Mouse (Mus musculus): ENCODE measurements around the gene Spink2. TPM values are rescaled to one million over a fixed set of nuclear protein-coding genes. Genes with fewer than 3 reads are reported as not detected.
"Not testable (repeated sequence)": the region's sequence is repeated elsewhere in the genome, so short reads cannot be mapped to it uniquely, and the experiment has no call there.

The Spink2 gene
- total RNA-seq, 2 experiments from 2014 or later, result not detected

- Histone ChIP-seq H3K27ac (no peak overlapping the region), H3K4me3 (no peak overlapping the region)
- no peak for DNase-seq (ENCODE audit: extremely low spot score in 1 of 2, low spot score in 2 of 2)
- intact Hi-C loops (cut with DNase I), result no loop called here
- no peak for TF ChIP-seq CTCF (IDR thresholded peaks at IDR 0.05)
Measured at GRCm38 (mm10) chr5:77237104-77237503, 25.8 kb upstream of the Spink2 start.

- DNase-seq (ENCODE audit: extremely low spot score in 1 of 2, low spot score in 2 of 2), result no peak
- no peak overlapping the region for H3K4me3 ChIP-seq
- TF ChIP-seq CTCF (IDR thresholded peaks at IDR 0.05), result no peak
- no peak overlapping the region for H3K27ac ChIP-seq
- intact Hi-C loops (cut with DNase I), result no loop called here
Measured at GRCm38 (mm10) chr5:77234921-77235320, 23.6 kb upstream of the Spink2 start.

GRCm38 (mm10) chr5:77231863-77232262 is 20.6 kb upstream of the Spink2 start:
- H3K4me3 ChIP-seq; DNase-seq (ENCODE audit: extremely low spot score in 1 of 2, low spot score in 2 of 2); intact Hi-C loops (cut with DNase I); H3K27ac ChIP-seq: not testable (repeated sequence)

DNA sequence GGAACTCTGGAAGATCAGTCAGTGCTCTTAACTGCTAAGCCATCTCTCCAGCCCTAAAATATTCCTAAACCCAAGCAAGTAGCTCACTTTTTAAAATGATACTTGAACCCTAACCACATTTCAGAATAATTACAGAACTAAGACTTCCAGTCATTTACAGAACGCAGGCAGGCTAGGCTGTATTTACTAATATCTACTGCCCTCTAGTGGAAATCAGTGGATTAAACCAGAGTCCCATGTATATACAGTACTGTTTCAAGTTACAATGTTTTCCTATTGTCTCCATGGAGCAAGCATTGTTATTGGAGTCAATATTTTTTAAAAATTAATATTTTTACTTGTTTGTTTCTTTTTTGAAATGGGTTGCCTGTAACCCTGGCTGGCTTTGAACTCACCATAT is 17.7 kb upstream of the Spink2 start:
- Histone ChIP-seq H3K27ac (no peak overlapping the region), H3K4me3 (no peak overlapping the region)
- no peak for DNase-seq (ENCODE audit: extremely low spot score in 1 of 2, low spot score in 2 of 2)
- peak; percentile 80 for TF ChIP-seq CTCF (IDR thresholded peaks at IDR 0.05)
- intact Hi-C loops (cut with DNase I), result no loop called here

- no peak overlapping the region for H3K4me3 ChIP-seq
- DNase-seq (ENCODE audit: extremely low spot score in 1 of 2, low spot score in 2 of 2), result no peak
- peak; percentile 60 for TF ChIP-seq CTCF (IDR thresholded peaks at IDR 0.05)
- H3K27ac ChIP-seq, result no peak overlapping the region
- intact Hi-C loops (cut with DNase I), result no loop called here
Measured at GRCm38 (mm10) chr5:77223043-77223975, 12.0 kb upstream of the Spink2 start.

GRCm38 (mm10) chr5:77217724-77218123 is 6.5 kb upstream of the Spink2 start:
- intact Hi-C loops (cut with DNase I), result loop anchor here (1.0 to 5.0 kb wide), 3 partner anchors 130 to 219 kb away; no protein-coding TSS in a partner anchor
- Histone ChIP-seq H3K4me3 (no peak overlapping the region), H3K27ac (no peak overlapping the region)
- TF ChIP-seq CTCF (IDR thresholded peaks at IDR 0.05), result no peak
- DNase-seq (ENCODE audit: extremely low spot score in 1 of 2, low spot score in 2 of 2), result no peak

DNA sequence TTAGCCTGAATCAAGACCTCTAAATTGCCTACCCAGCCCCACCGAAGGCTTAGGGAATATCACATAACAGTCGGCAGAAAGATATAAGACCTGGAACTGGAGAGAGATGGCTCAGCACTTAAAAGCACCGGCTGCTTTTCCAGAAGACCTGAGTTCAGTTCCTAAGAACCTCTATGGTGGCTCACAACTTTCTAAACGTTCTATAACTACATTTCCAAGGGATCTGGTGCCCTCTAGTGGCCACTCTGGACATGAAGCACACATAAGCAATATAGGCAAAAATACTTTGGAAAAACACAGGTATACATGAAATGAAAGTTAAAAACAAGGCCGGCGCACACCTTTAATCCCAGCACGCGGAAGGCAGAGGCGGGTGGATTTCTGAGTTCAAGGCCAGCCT is 5.9 kb upstream of the Spink2 start:
- no peak overlapping the region for H3K27ac ChIP-seq
- TF ChIP-seq CTCF (IDR thresholded peaks at IDR 0.05), result peak; percentile 77
- DNase-seq (ENCODE audit: extremely low spot score in 1 of 2, low spot score in 2 of 2), result peak; percentile 57 to 68
- intact Hi-C loops (cut with DNase I), result loop anchor here (1.0 to 5.0 kb wide), 3 partner anchors 130 to 219 kb away; no protein-coding TSS in a partner anchor
- no peak overlapping the region for H3K4me3 ChIP-seq

DNA sequence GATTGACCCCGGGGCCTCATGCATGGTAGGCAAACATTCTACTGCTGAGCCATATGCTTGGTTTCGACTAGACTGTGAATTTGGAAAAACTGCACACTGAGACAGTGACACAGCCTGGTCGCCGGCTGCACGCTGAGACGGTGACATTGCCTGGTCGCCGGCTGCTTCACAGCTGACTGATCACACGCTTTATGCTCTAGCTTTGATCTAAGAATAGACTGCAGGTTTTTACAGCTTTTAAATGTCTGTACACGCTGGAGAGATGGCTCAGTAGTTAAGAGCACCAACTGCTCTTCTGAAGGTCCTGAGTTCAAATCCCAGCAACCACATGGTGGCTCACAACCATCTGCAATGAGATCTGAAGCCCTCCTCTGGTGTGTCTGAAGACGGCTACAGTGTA is 5.1 kb downstream of the Spink2 start:
- no peak for DNase-seq (ENCODE audit: extremely low spot score in 1 of 2, low spot score in 2 of 2)
- H3K4me3 ChIP-seq, result no peak overlapping the region
- no peak overlapping the region for H3K27ac ChIP-seq
- intact Hi-C loops (cut with DNase I), result no loop called here
- TF ChIP-seq CTCF (IDR thresholded peaks at IDR 0.05), result no peak

DNA sequence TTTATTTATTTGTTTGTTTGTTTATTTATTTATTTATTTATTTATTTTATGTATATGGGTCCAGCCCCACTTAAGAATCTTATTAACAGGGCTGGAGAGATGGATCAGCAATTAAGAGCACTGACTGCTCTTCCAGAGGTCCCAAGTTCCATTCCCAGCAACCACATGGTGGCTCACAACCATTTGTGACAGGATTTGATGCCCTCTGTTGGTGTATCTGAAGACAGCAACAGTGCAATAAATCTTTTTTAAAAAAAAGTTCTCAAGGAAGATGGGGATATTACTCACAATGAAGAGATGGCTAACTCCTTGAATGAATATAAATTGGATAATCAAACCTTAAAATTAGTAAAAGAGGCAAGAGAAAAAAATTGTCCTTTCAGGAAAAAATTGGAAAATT is 9.0 kb downstream of the Spink2 start:
- no peak overlapping the region for H3K4me3 ChIP-seq
- no peak for DNase-seq (ENCODE audit: extremely low spot score in 1 of 2, low spot score in 2 of 2)
- intact Hi-C loops (cut with DNase I), result no loop called here
- no peak overlapping the region for H3K27ac ChIP-seq
- no peak; the same call in 1 of the 2 replicates for TF ChIP-seq CTCF (IDR thresholded peaks at IDR 0.05)

- Histone ChIP-seq H3K27ac (no peak overlapping the region), H3K4me3 (no peak overlapping the region)
- no peak for DNase-seq (ENCODE audit: extremely low spot score in 1 of 2, low spot score in 2 of 2)
- TF ChIP-seq CTCF (IDR thresholded peaks at IDR 0.05), result no peak
- intact Hi-C loops (cut with DNase I), result no loop called here
Measured at GRCm38 (mm10) chr5:77200695-77201094, 10.6 kb downstream of the Spink2 start.

- H3K27ac ChIP-seq, result no peak overlapping the region
- intact Hi-C loops (cut with DNase I), result no loop called here
- no peak for DNase-seq (ENCODE audit: extremely low spot score in 1 of 2, low spot score in 2 of 2)
- H3K4me3 ChIP-seq, result no peak overlapping the region
- TF ChIP-seq CTCF (IDR thresholded peaks at IDR 0.05), result peak; percentile 50
Measured at GRCm38 (mm10) chr5:77193951-77194350, 17.3 kb downstream of the Spink2 start.

- TF ChIP-seq CTCF (IDR thresholded peaks at IDR 0.05), result no peak
- intact Hi-C loops (cut with DNase I), result no loop called here
- Histone ChIP-seq H3K4me3 (no peak overlapping the region), H3K27ac (no peak overlapping the region)
- DNase-seq (ENCODE audit: extremely low spot score in 1 of 2, low spot score in 2 of 2), result no peak
Measured at GRCm38 (mm10) chr5:77193266-77193665, 18.0 kb downstream of the Spink2 start.

DNA sequence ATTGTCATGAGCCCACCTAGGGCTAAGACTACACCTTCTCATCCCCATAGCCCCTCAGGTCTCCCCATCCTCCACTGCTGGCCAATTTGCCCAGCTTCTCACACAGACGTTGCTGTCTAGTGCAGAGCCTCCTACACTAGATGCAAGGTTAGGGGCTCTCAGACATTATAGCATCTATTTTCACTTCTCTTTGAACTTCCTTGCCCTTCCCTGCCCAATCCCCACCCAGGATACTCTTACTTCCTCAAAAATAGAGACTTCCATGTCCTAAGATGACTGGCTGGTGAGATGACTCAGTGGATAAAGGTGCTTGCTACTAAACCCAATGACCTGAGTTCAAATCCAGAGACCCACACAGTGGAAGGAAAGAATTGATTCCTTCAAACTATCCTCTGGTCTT is 19.6 kb downstream of the Spink2 start:
- no peak overlapping the region for H3K27ac ChIP-seq
- no peak for TF ChIP-seq CTCF (IDR thresholded peaks at IDR 0.05)
- intact Hi-C loops (cut with DNase I), result no loop called here
- no peak for DNase-seq (ENCODE audit: extremely low spot score in 1 of 2, low spot score in 2 of 2)
- H3K4me3 ChIP-seq, result no peak overlapping the region
